Mouse (Mus musculus) induced T-regulatory cell, adult 2 months (primary cell): ENCODE measurements around the gene Gm20929.
"Not testable (repeated sequence)": the region's sequence is repeated elsewhere in the genome, so short reads cannot be mapped to it uniquely, and the experiment has no call there.

ENCODE experiments used
- DNase-seq: peaks from one replicate; pipeline ENCODE4 v3.0.0-alpha.2; 2012; ENCODE audit warnings: low read depth

Gene Gm20929

DNA sequence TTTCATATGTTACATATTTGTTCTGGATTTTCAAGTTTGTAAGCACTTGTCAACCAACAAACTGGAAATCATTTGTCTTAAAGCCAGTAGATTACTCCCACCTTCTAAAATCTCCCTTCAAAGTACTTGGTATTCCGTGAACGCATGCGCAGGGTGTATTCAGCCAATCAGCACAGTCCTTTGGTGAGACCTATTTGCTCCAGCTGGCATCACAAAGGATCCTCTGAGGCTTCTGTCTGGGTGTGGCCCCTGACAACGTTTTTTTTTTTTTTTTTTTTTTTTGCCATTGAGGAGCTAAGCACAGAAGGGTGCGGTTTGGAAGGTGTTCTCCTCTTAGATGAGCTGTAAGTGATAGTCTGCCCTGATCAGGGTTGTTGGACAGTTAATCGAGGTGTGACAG, at the start of gene Gm20929:
Gene Gm20929, plus strand, starts transcription at position 301 of the 400 bp plus-strand sequence.
- not testable (repeated sequence) for DNase-seq
